Mouse (Mus musculus) CH12.LX (cell line): ENCODE results near the gene Syce3. TPM values are rescaled to one million over a fixed set of nuclear protein-coding genes. Genes with fewer than 3 reads are reported as not detected.

Source experiments
- DNase-seq: peaks from one replicate; pipeline ENCODE4 v3.0.0-alpha.2; 2013; ENCODE audit errors: extremely low read depth
- H3K27ac ChIP-seq: 2 replicates; pipeline ENCODE4 v1.5.1; 2012; ENCODE audit warnings: low read depth, mild to moderate bottlenecking, control low read depth, moderate library complexity; ENCODE audit not compliant: insufficient read depth
- H3K27me3 ChIP-seq: replicated peaks from 2 replicates; pipeline ENCODE3; 2012; ENCODE audit warnings: inconsistent platforms
- H3K36me3 ChIP-seq, 2 experiments: replicated peaks in 1 of 2; 2 replicates each; pipeline versions ENCODE3 to v1.6.1; 2012; ENCODE audit warnings: inconsistent platforms in 1 of 2, low read length in 1 of 2, mild to moderate bottlenecking in 1 of 2, mixed read lengths in 1 of 2, moderate library complexity in 1 of 2; ENCODE audit not compliant: control insufficient read depth in 1 of 2, insufficient read depth in 1 of 2
- H3K4me1 ChIP-seq, 2 experiments: 2 replicates each; pipeline ENCODE4 v1.6.1; 2012; ENCODE audit warnings: inconsistent platforms in 1 of 2, moderate library complexity in 1 of 2; ENCODE audit not compliant: insufficient read depth in 2 of 2, control insufficient read depth in 1 of 2
- H3K4me2 ChIP-seq: 2 replicates; pipeline ENCODE4 v1.6.1; 2012; ENCODE audit warnings: low read depth, mild to moderate bottlenecking, control low read depth; ENCODE audit not compliant: poor library complexity, insufficient read depth, severe bottlenecking
- H3K4me3 ChIP-seq, 3 experiments: fragments of 150-350 bp in 1 of 3; sonication (generic) in 1 of 3; replicated peaks in 1 of 3; 2 replicates each; pipeline versions ENCODE3 to v1.5.1; 2011 to 2012; ENCODE audit warnings: low read depth in 2 of 3, low read length in 2 of 3, mild to moderate bottlenecking in 2 of 3, moderate library complexity in 2 of 3, control low read depth in 1 of 3, improper control_type of control experiment in 1 of 3, inconsistent platforms in 1 of 3, mixed read lengths in 1 of 3; ENCODE audit not compliant: poor library complexity in 1 of 3
- H3K79me2 ChIP-seq: replicated peaks from 2 replicates; pipeline ENCODE4 v1.6.1; 2012; ENCODE audit warnings: mild to moderate bottlenecking, moderate library complexity; ENCODE audit not compliant: control insufficient read depth, poor library complexity, insufficient read depth, severe bottlenecking; ENCODE audit errors: extremely low read depth
- H3K9ac ChIP-seq: 2 replicates; pipeline ENCODE4 v1.6.1; 2012; ENCODE audit warnings: low read depth, mild to moderate bottlenecking, control low read depth, moderate library complexity; ENCODE audit not compliant: insufficient read depth
- H3K9me3 ChIP-seq: replicated peaks from 2 replicates; pipeline ENCODE3; 2012; ENCODE audit warnings: low read length, inconsistent platforms, mixed read lengths
- BHLHE40 ChIP-seq: IDR thresholded peaks from 2 replicates; pipeline ENCODE4 v1.6.1; 2011; ENCODE audit warnings: mild to moderate bottlenecking, low read depth, low read length, improper control_type of control experiment
- CHD2 ChIP-seq: IDR thresholded peaks from 2 replicates; pipeline ENCODE4 v1.6.1; 2011; ENCODE audit warnings: low read length, improper control_type of control experiment
- CTCF ChIP-seq, 2 experiments: IDR thresholded peaks in 1 of 2; conservative IDR thresholded peaks in 1 of 2; 2 replicates each; pipeline ENCODE4 v1.5.1; 2011 to 2012; ENCODE audit warnings: low read depth in 2 of 2, low read length in 2 of 2, improper control_type of control experiment in 1 of 2, inconsistent platforms in 1 of 2, mild to moderate bottlenecking in 1 of 2, moderate library complexity in 1 of 2
- ELF1 ChIP-seq: IDR thresholded peaks from 2 replicates; pipeline ENCODE4 v1.6.1; 2014; ENCODE audit warnings: low read depth, mild to moderate bottlenecking, inconsistent platforms, low read length, improper control_type of control experiment
- ETS1 ChIP-seq: conservative IDR thresholded peaks from 2 replicates; pipeline ENCODE4 v1.6.1; 2012; ENCODE audit warnings: low read depth, mild to moderate bottlenecking, inconsistent platforms, low read length, improper control_type of control experiment, moderate library complexity
- IRF4 ChIP-seq: IDR thresholded peaks from 2 replicates; pipeline ENCODE4 v1.6.1; 2014; ENCODE audit warnings: low read depth, mild to moderate bottlenecking, inconsistent platforms, low read length, improper control_type of control experiment
- MAFK ChIP-seq: IDR thresholded peaks from 2 replicates; pipeline ENCODE4 v1.6.1; 2011; ENCODE audit warnings: low read length, improper control_type of control experiment; ENCODE audit not compliant: insufficient replicate concordance
- MXI1 ChIP-seq: IDR thresholded peaks from 2 replicates; pipeline ENCODE4 v1.6.1; 2011; ENCODE audit warnings: mild to moderate bottlenecking, low read depth, low read length, improper control_type of control experiment
- MYC ChIP-seq: IDR thresholded peaks from 2 replicates; pipeline ENCODE4 v1.6.1; 2011; ENCODE audit warnings: low read depth, mild to moderate bottlenecking, improper control_type of control experiment, low read length
- NRF1 ChIP-seq: IDR thresholded peaks from 2 replicates; pipeline ENCODE4 v1.6.1; 2014; ENCODE audit warnings: low read depth, mild to moderate bottlenecking, inconsistent platforms, low read length, improper control_type of control experiment, moderate library complexity
- POLR2AphosphoS2 ChIP-seq: IDR thresholded peaks from 2 replicates; pipeline ENCODE4 v1.6.1; 2011; ENCODE audit warnings: low read depth, low read length, improper control_type of control experiment
- RAD21 ChIP-seq: IDR thresholded peaks from 2 replicates; pipeline ENCODE4 v1.6.1; 2011; ENCODE audit warnings: low read depth, mild to moderate bottlenecking, low read length, improper control_type of control experiment, moderate library complexity
- SMC3 ChIP-seq: IDR thresholded peaks from 2 replicates; pipeline ENCODE4 v1.6.1; 2011; ENCODE audit warnings: low read depth, low read length, improper control_type of control experiment
- TCF12 ChIP-seq: IDR thresholded peaks from 2 replicates; pipeline ENCODE4 v1.6.1; 2014; ENCODE audit warnings: low read depth, mild to moderate bottlenecking, inconsistent platforms, low read length, improper control_type of control experiment
- ZMIZ1 ChIP-seq: IDR thresholded peaks from 2 replicates; pipeline ENCODE4 v1.6.1; 2012; ENCODE audit warnings: low read depth, mild to moderate bottlenecking, inconsistent platforms, low read length, improper control_type of control experiment
- dilution Hi-C: fragments of 300-500 bp; cut with MboI; formaldehyde crosslinking; loops from 2 replicates; pipeline ENCODE4 v1.14.3; 2020; ENCODE audit warnings: low sequenced_read_pairs; ENCODE audit not compliant: extremely low pct_unique_long_range_greater_than_20kb, extremely low pct_ligation_motif_present
- in situ Hi-C: fragments of 300-500 bp; cut with MboI; formaldehyde crosslinking; loops from 3 replicates; pipeline ENCODE4 v1.14.3; 2019; ENCODE audit warnings: low sequenced_read_pairs, low pct_ligation_motif_present, low pct_unique_long_range_greater_than_20kb, mixed read lengths
- polyA plus RNA-seq: library from polyadenylated mRNA; unstranded; fragments of >175 nt; gene quantifications from 2 replicates; pipeline ENCODE4 v1.2.1, GENCODE M21; 2012; ENCODE audit warnings: low read depth; ENCODE audit not compliant: insufficient read length
- total RNA-seq, 2 experiments: library from RNA; depleted of rRNA; stranded (reverse); fragments of 300-350 nt in 1 of 2; fragments of >200 nt in 1 of 2; gene quantifications; 2 replicates each; pipeline ENCODE4 v1.2.3; 2012 to 2014

Syce3 gene
- total and polyA plus RNA-seq, 3 experiments: not detected

- Histone ChIP-seq H3K4me3 (peak overlapping the region; percentile 80 to 96 (median 81)), H3K9me3 (peaks cover 3% of the 10 kb centered on the region), H3K79me2 (no peaks in the 10 kb centered on the region), H3K4me1 (peaks cover 0 to 26% of the 10 kb centered on the region in 2 experiments; a peak in 2 of 4 replicates), H3K4me2 (peak overlapping the region; percentile 65)
- dilution Hi-C loops: no loop called here
- TF ChIP-seq NRF1: peak; percentile 44; the same call in 1 of the 2 replicates
- peak; percentile 40 to 78; a peak in 3 of 4 replicates for TF ChIP-seq CTCF (conservative IDR thresholded peaks at IDR 0.05 in 1 of 2, IDR thresholded peaks at IDR 0.05 in 1 of 2; ENCODE audit: low read depth in 2 of 2, low read length in 2 of 2)
- TF ChIP-seq ELF1: no peak; the same call in 1 of the 2 replicates
- TF ChIP-seq TCF12: peak; percentile 40; the same call in 1 of the 2 replicates
- TF ChIP-seq POLR2AphosphoS2: peak; percentile 88
- TF ChIP-seq MAFK: no peak
- TF ChIP-seq MXI1: peak; percentile 63; the same call in 1 of the 2 replicates
- peak; percentile 41 for TF ChIP-seq RAD21
- TF ChIP-seq ZMIZ1: peak; percentile 70; the same call in 1 of the 2 replicates
- TF ChIP-seq SMC3: peak; percentile 51
- TF ChIP-seq IRF4: peak; percentile 47
- TF ChIP-seq MYC: peak; percentile 75
- TF ChIP-seq BHLHE40: no peak
- TF ChIP-seq, all 38 proteins: peak for 10
- H3K27ac ChIP-seq: peak overlapping the region; percentile 83
- in situ Hi-C loops: loop anchor here (25.0 kb wide), 1 partner anchor 261 kb away; the partner anchor contains the start of gene Tubgcp6
- peak; percentile 90 for DNase-seq
- peaks cover 44 to 47% of the 10 kb centered on the region in 2 experiments for H3K36me3 ChIP-seq
- H3K9ac ChIP-seq: peak overlapping the region; percentile 83
- H3K27me3 ChIP-seq: no peaks in the 10 kb centered on the region
Observed at GRCm38 (mm10) chr15:89373027-89373761, 37.1 kb downstream of the Syce3 start.

- DNase-seq: no peak
- no peak overlapping the region for H3K27ac ChIP-seq
- in situ Hi-C loops: loop anchor here (25.0 kb wide), 1 partner anchor 260 kb away; the partner anchor contains the start of gene Tubgcp6
- peak overlapping the region in 1 of 3 experiments; percentile 81 for H3K4me3 ChIP-seq
- no peaks in the 10 kb centered on the region for H3K79me2 ChIP-seq
- peak overlapping the region; percentile 65; the same call in 1 of the 2 replicates for H3K4me2 ChIP-seq
- H3K4me1 ChIP-seq: peaks cover 0 to 26% of the 10 kb centered on the region in 2 experiments; a peak in 2 of 4 replicates
- H3K9ac ChIP-seq: no peak overlapping the region
- no peaks in the 10 kb centered on the region for H3K27me3 ChIP-seq
- peaks cover 51 to 54% of the 10 kb centered on the region in 2 experiments for H3K36me3 ChIP-seq
- no peaks in the 10 kb centered on the region for H3K9me3 ChIP-seq
- TF ChIP-seq CHD2 (0 out of 2 replicates have a peak, but pooled peaks have one; percentile 11), ETS1 (no peak)
- dilution Hi-C loops: no loop called here
Observed at GRCm38 (mm10) chr15:89372536-89372935, 37.8 kb downstream of the Syce3 start.
